Mouse (Mus musculus): ENCODE data around the gene Tecta.

The Tecta gene

DNA sequence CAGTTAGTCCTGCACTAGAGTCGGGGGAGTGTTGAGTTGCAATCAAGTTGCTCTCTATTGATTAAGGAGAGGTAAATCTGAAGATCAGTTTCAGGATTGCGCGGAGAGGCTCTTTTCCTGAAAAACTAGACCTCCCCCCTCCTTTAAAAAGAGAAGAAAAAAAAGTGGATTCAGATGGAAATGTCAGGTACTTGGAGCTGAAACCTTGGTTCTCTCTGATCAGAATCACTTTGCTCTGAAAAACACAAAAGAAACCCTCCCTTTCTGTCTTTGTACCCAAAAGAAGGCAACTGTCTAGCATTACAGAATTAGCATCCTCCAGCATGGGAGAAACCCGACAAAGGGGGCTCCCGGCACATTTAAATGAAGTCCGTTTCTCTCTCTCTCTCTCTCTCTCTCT is at the start of gene Tecta:
Gene Tecta, minus strand, starts transcription at position 101 of the 400 bp plus-strand sequence.
- DNase-seq, result no peak

DNA sequence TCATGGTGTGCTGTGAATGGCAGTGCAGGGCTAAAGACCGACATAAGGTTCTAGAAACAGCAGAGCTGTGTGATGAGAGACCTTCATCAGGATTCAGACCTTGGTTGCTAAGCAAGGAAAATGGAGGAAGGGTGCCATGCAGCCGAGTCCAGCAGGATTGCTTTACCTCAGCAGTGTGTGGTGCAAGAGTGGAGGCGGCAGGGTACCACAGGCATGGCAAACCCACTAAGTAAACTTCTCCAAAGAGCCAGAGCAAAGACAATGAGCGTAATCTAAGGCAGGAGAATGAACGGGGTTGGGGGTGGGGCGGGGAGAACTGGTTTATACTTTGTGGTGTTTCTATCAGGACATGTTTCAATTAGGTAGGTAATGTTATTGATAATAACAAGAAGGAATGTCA is 49.3 kb upstream of the Tecta start:
- no peak for DNase-seq

DNA sequence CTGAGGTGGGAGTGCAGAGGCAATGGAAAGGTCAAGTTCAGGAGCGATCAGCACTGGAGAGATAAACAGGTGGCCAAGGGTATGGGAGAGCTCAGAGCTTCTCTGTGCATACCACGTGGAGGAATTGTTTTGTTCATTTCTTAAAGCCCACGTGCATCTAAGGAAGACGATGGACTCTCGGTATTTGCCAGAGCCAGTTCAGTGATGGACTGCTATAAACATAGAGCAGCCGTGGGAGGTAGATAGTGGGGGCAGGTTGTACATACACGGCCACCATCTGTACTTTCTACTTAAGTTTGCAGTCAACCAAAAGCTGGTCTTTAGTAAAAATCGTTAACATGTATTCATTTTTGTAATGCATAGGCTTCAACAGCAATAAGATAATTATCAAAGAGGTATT is 42.4 kb upstream of the Tecta start:
- no peak for DNase-seq

DNA sequence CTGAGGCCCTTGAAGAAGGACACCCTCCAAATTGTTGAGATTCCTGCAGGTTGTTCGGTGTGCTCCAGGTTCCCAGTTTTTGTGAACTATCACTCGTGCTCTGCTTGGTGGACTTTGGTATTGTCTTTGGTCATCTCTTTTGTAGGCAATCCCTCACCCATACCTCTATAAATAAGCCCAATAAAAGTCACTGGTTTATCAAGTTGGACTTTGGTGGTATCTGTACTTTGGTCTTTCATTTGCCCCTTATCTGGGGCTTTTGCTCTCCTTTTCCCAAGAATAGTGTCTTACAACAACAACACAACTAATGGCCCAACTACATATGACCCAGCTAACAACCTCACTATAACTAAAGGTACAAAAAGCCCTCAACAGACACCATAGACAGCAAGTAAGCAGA is 41.5 kb upstream of the Tecta start:
- DNase-seq, result no peak

DNA sequence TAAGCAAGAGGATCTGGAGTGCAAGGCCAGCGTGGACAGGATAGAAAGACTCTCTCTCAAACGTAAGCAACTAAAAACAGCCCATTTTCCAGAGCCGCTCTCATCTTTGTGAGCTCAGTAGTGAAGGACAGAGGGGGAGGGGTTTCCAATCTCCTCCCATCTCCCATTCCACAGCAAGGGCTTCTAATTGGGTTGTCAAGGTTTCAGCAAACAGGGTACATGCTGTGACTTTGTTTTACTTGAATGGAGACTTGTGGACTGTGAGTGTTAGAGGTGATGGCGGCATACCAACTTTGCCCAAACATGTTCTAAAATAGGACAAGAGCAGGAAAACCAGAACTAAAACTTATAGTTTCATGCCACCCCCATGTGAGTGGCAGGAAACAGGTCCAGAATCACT is 39.7 kb upstream of the Tecta start:
- DNase-seq, result no peak

DNA sequence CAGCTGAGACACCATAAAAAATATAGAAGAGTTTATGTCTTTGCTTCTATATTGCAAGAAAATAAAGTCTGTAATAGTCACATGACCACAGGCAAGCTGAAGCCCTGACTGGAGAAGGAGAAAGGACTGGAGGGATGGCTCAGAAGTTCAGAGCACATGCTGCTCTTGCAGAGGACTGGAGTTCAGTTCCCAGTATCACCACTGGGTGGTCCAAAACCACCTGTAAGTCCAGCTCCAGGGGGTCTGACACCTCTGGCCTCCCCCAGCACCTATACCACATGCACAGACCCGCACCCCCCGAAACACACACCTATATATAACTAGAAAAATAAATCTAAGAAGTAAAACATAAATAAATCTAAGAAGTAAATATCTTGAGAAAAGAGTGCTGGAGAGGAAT is 32.4 kb upstream of the Tecta start:
- DNase-seq, result no peak

DNA sequence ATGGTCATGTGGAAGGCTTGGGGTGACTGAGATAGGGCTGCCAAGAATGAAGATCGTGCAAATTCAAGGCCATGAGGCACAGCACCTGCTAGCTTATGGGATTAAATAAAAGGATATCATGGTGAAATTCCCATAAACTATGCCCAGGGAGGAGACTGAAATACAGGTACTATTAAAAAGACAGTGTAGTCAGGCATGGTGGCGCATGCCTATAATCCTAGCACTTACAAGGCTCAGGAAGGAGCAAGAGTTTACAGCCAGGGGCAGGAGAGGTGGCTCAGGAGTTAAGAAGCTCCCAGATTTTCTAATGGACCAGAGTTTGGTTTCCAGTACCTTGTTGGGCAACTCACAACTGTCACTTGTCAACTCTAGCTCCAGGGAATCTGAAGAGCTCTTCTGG is 31.9 kb upstream of the Tecta start:
- no peak for DNase-seq

DNA sequence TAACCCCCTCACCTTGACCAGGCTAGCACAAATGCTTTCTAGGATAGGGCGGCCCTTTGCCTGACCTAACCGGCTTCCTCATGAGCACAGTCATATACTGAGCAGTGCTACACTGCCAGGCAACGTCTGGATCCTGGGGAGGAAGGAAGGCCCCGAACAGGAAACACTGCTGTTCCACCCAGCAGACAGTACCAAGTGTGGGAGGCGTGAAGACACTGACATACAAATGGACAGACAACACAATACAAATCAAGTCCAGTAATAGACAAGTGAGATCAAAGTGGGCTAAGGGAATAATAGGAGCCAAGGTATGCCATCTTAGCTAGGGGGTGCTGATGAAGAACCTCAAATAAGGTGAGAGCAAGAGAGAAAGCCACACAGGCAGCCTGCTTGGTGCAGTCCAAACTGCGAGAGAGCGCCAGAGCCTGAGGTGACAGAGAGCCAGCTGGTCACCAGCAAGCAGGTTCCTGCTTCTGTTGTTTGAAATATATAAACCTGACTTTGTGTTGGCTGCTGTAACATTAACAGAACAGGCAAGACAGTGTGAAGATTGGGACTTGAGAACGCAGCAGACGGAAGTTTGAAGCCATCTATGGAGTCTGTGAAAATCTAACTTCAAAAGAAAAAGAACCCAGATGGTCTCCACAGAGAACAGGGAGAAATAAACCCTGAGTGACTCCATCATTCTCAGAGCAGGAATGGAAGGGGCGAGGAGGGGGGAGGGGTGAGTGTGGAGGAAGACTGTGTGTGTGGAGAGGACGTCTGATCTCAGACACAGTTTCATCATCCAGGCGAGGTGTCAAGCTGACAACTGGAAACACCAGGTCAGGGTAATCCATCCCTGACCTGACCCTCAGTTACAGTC is 28.6 kb upstream of the Tecta start:
- DNase-seq, result peak; percentile 26

DNA sequence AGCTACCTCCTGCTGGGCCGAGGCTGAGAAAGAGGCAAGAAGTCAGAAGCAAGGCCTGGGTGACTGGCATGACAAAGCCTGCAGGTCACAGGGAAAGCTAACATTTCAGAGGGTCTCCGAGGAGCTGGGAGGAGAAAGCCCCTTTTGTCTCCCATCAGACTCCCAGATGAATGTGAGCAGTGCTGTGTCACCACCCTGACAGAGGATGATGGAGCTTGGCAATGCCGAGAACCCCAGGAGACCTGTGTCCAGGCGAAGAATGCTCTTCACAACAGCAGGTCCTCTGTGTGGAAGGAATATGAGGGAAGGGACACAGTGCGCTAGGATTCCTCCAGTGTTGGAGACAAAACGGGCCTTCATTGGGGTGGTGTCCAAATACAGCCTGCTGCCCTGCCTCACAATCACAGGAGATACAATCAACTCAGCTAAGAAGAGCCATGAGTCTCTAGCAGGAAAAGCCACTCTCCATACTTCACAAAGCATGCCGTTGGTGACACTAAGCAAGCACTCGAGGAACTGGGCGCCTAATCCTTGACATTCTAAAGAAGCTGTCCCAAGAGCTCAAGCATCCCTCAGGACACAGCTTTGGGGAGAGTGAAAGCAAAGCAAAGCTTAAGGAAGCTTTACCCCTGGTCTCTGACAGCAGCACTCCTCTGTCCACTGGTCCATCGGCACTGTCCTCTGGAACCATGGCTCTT is 27.1 kb upstream of the Tecta start:
- no peak for DNase-seq

DNA sequence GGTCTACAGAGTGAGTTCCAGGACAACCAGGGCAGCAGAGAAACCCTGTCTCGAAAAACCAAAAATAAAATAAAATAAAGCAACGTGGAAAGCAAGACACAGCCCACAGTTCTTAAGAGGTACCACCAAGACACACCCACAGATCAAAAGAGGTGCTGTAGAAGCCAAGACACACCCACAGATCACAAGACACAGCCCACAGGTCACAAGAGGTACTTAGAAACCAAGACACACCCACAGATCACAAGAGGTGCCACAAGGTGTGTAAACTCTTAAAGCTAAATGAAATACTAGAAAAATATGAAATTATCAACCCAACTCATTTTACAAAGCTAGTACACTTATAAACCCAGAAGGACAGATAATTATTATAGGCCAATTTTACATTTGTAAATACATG is 23.9 kb upstream of the Tecta start:
- DNase-seq, result no peak

DNA sequence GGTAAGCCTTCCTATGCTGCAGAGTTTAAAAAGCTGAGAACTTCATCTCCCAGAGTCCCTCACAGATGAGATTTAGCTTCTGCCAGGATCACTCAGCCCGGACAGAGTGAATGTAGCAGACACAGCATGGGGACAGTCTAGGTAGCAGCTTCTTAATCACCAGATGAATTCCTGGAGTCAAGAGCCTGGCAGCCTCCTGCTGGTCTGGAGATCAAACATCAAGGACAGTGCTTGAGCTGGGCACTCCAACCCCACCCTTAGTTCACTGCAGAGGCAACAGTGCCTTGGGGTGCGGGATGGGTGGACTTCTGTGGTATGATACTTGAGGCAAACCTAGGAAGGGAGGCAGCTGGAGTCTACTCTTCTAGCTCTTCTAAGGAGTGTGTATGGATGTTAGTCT is 20.0 kb upstream of the Tecta start:
- DNase-seq, result no peak

DNA sequence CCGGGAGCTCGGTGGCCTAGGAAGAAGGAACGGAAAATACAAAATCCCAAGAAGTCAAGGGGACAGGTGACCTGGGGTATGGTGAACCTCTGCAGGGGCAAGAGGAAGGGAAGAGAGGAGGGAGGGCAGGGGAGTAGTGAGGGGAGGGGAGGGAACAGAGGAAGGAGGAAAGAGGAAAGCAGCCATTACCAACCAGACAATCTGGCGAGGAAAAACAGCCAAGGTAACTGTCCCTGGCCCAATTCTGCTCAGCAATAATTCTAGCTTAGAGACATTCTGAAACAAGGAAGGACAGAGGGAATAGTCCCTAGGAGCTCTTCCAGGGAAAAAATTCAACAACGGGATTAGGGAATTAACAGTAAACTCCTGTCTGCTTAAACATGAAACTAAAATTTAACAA is 19.1 kb upstream of the Tecta start:
- DNase-seq, result no peak

DNA sequence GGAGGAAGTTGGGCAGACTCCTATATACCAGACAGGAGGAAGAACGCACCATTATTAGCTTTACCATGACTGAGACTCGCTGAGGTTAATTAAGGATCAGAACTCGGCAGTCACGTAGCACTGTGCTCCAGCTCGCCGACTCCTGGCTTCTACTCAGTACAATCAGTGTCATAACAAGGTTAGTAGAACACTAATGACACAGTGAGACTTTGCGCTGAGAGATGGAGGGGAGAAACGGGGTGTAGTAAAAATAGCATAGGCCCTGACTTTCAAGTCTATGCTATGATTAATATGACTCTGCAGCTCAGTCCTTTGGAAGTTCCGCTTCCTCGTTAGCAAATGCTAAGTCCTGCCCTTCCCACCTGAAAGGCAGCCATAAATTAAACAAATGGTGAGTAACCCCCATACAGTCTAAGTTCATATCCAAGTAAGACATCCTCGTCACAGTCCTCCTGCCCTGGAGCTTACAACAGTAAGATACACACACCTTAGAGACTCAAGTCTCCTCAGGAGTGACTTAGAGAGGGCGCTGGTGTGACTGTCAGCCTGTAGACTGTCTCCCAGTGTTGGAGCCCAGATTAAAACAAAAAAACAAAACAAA is 17.7 kb upstream of the Tecta start:
- DNase-seq, result no peak

DNA sequence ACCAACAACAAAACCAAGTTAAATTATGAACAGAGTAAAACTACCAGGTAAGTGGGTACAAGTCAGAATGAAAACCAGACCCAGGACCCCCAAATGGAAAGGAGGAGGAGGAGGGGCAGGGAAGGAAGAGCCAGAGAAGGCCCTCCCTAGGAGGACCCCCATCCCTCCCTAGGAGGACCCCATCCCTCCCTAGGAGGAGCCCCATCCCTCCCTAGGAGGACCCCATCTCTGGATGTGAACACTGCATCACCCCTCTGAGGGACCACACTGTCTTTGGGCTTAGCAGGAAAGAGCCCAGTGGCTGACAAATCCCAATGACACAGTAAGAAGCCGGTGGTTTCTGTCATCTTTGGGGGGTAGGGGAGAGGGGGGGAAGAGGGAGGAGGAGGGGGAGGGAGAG is 15.5 kb upstream of the Tecta start:
- no peak for DNase-seq

DNA sequence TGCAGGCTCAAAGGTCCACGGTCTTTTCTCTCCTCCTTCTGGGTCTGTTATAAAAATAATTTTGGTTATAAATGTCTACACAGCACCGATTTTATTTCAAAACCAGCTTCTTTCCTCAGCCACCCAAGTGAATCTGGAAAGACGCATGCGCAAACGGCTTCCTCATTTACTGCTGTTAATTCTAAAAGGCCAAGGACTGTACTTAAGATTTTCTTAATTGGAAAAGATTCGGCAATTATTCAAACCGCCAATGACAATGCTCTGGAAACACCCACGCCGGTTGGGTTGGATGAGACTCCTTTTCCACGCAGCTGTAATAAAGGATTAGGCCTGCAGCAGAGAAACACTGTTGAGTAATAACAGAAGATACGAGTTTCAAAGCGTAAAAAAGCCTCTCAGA is 13.6 kb upstream of the Tecta start:
- no peak for DNase-seq

DNA sequence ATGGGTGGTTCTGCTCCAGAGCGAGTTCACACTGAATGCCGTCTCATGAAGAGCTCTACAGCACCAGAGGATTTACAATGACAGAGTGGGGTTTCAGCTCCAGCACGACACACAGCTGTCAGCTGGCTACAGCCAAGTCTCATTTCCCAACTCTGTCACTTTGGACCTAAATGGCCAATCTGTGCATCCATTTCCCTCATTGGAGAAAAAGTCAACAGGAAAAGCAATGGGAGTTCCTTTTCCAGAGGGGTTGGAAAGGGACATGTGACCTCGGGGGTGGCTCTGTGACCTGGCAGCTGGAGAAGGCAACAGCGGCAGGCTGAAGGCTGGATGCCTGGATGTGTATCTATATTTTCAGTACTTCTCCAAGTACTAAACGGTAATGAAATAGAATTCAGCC is 11.6 kb upstream of the Tecta start:
- no peak for DNase-seq

DNA sequence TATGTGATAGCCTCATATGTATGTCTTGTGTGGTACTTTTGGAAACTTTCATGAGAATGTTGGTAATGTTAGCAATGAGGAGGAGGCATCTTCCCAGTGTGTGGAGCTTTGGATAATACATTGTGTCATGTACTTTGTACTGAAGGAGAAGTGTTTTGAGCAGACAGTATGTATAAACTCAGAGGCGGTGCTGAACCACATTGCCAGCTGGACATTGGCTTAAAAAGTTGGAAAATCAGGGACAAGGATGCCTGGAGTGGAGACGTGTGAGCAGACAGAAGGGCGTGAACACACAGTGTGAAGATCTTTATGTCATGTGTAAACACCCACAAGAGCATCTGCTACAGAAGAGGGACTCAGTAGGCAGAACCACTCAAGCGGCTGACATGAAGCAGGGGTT is 6.0 kb upstream of the Tecta start:
- DNase-seq, result no peak

DNA sequence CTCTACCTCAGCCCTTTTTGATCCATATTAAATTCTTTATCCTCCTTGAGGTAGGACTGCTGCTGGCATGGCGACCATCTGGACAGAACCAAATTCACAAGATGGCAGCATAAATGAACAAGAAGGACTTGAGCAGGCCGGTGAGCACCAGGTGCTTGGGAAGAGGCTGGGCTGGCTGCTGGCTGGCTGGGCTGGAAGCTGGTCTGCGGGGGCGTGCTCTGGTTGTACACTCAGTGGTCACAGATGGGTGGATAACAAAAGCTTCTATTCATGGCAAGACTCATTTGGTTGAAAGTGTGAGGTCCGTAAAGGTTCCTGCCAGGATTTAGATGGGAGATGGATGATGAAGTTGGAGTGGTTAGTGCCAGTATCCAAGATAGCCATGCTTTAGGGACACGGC is 1.8 kb upstream of the Tecta start:
- DNase-seq, result peak; percentile 14

DNA sequence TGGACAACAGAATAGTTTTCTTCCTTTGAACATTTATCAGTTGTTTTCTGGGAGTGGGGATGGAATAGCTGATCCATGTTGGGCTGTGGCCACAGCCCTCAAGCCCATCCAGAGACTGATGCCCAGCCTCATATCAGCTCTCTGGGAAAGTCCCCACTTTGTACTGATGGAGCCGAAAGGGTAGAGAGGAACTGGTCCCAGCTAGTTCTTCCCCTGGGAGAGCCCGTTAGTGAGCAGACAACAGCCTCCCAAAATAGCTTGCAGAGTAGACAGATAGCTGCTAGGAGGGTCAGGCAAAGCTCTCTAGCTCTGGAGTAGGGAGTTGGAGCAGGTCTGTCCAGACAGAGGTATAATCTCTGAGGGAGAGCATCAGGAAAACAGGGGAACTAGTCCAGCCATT is 3.6 kb downstream of the Tecta start:
- no peak for DNase-seq

DNA sequence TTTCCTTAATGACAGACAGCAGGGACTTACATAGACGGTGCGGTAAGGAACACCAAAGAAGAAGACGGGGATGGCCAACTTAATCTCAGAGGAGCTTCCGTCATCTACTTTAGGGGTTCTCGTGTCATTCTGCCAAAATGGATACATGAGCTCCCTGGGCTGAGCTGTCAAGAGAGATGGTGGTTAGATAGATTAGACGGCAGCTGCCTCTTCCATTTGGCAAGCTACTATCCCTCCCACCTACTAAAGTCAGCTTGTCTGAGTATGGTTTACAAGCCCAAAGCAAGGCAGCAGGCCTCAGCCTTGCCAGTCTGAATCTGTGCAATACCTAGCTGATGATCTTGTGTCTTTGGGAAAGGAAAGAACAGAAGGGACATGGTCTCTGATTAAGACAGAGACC is 4.8 kb downstream of the Tecta start:
- no peak for DNase-seq

DNA sequence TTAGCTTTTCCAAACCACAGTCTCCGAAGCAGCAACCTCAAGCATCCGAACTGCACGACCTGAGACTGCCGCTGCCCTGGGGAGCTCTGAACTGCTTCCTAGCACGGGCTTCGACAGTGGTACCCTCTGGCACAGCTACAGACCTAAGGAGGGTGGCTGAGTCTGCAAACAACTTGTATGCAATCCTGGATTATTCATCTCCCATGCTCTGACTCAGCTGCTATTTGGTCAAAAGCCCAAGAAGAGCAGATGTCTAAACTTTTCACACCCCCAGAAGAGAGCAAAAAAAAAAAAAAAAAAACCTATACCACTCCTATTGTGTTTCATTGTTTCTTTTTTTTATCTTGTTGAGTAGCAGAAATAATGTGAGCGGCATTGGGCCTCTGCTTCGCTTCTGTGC is 5.4 kb downstream of the Tecta start:
- DNase-seq, result no peak

DNA sequence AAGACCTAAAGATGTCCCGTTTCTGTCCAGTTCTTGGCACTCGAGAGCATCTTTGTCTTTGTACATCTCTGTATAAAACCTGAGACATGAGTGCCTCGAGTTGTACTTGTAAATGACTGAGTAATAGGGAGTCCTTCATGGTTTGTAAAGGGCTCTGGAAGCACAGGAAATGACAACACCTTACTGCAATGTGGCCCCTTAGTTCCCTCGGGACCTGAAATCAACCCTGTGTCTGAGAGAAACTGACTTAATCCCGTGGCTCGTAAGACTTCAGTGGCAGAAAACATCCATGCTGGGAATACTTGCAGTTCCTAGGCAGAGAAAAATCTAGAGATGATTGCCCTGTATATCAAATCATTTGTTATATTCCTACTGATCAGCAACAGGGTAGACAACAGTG is 6.8 kb downstream of the Tecta start:
- no peak for DNase-seq

DNA sequence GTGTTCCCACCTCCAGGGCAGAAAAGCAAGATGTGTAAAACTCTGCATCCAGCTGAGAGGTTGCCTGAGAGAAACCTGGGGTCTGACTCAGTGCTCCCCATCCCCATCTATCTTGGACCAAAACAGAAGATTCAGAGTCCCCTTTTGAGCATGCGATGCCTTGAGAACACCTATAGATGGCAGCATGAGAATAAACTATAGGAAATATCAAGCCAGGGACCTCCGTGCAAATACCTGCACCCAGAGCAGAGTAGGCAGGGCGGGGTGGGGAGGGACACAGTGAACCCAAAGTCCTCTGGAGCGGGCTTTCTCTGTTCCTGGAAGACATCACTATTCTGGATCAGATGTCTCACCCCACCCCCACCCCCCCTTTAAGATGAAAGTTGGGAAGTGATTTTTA is 11.2 kb downstream of the Tecta start:
- DNase-seq, result no peak

DNA sequence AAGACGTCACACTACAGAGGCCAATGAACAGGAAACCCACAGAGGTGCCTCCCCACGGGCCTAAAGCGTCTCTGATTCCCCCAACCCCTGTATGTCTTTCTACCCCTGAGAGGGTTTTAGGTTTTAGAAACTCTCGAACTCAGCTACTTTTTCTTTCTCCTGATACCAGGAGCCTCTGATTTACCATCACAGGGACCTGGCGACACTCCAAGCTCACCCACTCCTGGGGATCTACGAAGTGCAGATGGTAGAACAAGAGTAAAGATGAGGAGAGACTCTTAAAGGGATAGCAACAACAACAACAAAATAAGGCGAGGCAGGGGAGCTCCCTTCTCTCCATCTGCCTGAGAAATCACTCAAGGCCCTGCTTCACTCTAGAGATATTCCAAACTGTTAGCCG is 12.7 kb downstream of the Tecta start:
- peak; percentile 60 for DNase-seq

Data from right cerebral cortex, postnatal 14 days (tissue).